Mouse (Mus musculus) kidney, postnatal 0 days (tissue): ENCODE measurements around the gene D430042O09Rik. TPM values are rescaled to one million over a fixed set of nuclear protein-coding genes. Genes with fewer than 3 reads are reported as not detected.

Source experiments
- ATAC-seq: fragments of 200-750 bp; cut with Nextera tagmentation; replicated peaks from 2 replicates; pipeline ENCODE4 v1.8.0; 2017; ENCODE audit warnings: low read depth, moderate number of reproducible peaks, moderate TSS enrichment, moderate library complexity; ENCODE audit not compliant: low FRiP score
- DNase-seq: peaks from one replicate; pipeline ENCODE4 v3.0.0-alpha.2; 2016; ENCODE audit warnings: low spot score
- H3K27ac ChIP-seq: fragments of 300-500 bp; sonication (generic); 2 replicates; pipeline ENCODE4 v1.5.1; 2014; ENCODE audit warnings: mild to moderate bottlenecking
- H3K27me3 ChIP-seq: fragments of 300-500 bp; sonication (generic); 2 replicates; pipeline ENCODE4 v1.6.1; 2014; ENCODE audit warnings: low read length, mixed read lengths; ENCODE audit not compliant: insufficient read depth
- H3K36me3 ChIP-seq: fragments of 300-500 bp; sonication (generic); 2 replicates; pipeline ENCODE4 v1.6.1; 2014; ENCODE audit warnings: low read length, mixed read lengths; ENCODE audit not compliant: insufficient read depth
- H3K4me1 ChIP-seq: fragments of 300-500 bp; sonication (generic); replicated peaks from 2 replicates; pipeline ENCODE4 v1.6.1; 2014; ENCODE audit warnings: antibody characterized with exemption, low read length, mixed read lengths; ENCODE audit not compliant: insufficient read depth
- H3K4me2 ChIP-seq: fragments of 300-500 bp; sonication (generic); 2 replicates; pipeline ENCODE4 v1.6.1; 2014; ENCODE audit warnings: mild to moderate bottlenecking, low read length, moderate library complexity, mixed read lengths
- H3K4me3 ChIP-seq: fragments of 300-500 bp; sonication (generic); replicated peaks from 2 replicates; pipeline ENCODE4 v1.5.1; 2014; ENCODE audit warnings: low read depth, low read length
- H3K9ac ChIP-seq: fragments of 300-500 bp; sonication (generic); 2 replicates; pipeline ENCODE4 v1.6.1; 2014; ENCODE audit warnings: low read depth, low read length
- H3K9me3 ChIP-seq: fragments of 300-500 bp; sonication (generic); replicated peaks from 2 replicates; pipeline ENCODE4 v1.6.1; 2016; ENCODE audit warnings: low read length, inconsistent platforms, mixed read lengths
- CTCF ChIP-seq: IDR thresholded peaks from 2 replicates; pipeline ENCODE4 v1.5.1; 2016; ENCODE audit warnings: antibody characterized with exemption, low read depth, mild to moderate bottlenecking, moderate library complexity
- WGBS: fragments of 180-500 bp; shearing (Covaris S2); extraction: QIAGEN DNeasy Blood & Tissue Kit; methylation state at CpG from one replicate; pipeline ENCODE4 v1.1.7; 2014; 5-methylcytosine and 5-hydroxymethylcytosine counted together
- polyA plus RNA-seq: library from polyadenylated mRNA; unstranded; fragments of >200 nt; fragmentation: Nextera tagmentation; extraction: Ambion mirVana; gene quantifications from 2 replicates; pipeline ENCODE4 v1.2.1, GENCODE M21; 2015

D430042O09Rik gene
- polyA plus RNA-seq, 1 experiment from 2014 or later, result 4.8 TPM

DNA sequence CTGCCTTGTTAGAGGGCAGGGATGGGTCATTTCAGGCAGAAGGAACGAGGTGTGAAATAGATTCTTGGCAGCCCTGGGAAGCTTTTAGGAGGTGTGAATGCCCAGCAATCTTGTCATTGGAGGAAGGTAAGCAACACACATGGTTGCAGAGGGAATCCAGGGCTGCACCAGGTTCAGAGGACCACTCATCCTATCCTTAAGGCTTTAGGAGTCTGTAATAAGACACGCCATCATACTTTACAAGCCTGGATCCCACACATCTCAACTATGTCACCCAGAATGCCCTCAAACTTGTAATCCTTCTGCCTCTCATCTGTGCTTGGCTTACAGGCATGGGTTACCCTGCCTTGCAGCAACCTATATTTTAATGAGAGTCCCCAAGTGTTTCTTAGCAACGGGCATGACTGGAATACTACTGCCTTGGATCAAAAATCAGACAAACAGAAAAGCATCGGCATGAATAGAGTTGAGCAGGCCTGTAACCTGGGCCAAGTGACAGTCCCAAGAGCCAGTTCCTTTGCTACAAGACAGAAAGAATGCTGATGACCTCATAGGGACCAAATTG, 178.5 kb downstream of the D430042O09Rik start:
- no peaks in the 10 kb centered on the region for H3K4me1 ChIP-seq
- ATAC-seq (no peak), DNase-seq (no peak)
- H3K4me3 ChIP-seq, result no peak overlapping the region
- no peaks in the 10 kb centered on the region for H3K36me3 ChIP-seq
- H3K9ac ChIP-seq, result no peak overlapping the region
- H3K27me3 ChIP-seq, result no peaks in the 10 kb centered on the region
- H3K4me2 ChIP-seq, result no peak overlapping the region
- H3K9me3 ChIP-seq, result no peaks in the 10 kb centered on the region
- no peak for TF ChIP-seq CTCF
- no peak overlapping the region for H3K27ac ChIP-seq
- WGBS, result 56% methylated on average over 4 of the region's 4 CpGs

DNA sequence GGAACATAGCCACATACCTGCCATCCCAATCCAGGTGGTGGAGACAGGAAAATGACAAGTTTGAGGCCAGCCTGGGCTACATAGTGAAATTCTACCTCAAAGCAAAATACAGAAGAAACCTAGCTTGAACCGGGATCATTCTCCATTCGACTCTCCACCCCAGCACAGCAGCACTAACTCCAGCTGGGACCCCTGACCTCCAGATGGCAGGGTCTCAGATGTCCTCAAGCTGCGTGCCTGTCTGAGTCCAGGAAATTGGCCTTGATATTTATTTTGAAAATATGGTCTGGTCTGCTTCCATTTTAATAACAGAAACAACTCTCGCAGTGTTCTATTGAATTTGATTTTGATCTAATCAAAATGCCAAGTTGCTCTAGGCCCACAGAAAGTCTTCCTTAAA, 179.4 kb downstream of the D430042O09Rik start:
- H3K36me3 ChIP-seq, result no peaks in the 10 kb centered on the region
- no peak for TF ChIP-seq CTCF
- no peak overlapping the region for H3K27ac ChIP-seq
- H3K27me3 ChIP-seq, result no peaks in the 10 kb centered on the region
- no peak overlapping the region for H3K4me2 ChIP-seq
- no peak overlapping the region for H3K4me3 ChIP-seq
- ATAC-seq (no peak), DNase-seq (no peak)
- H3K4me1 ChIP-seq, result no peaks in the 10 kb centered on the region
- no peak overlapping the region for H3K9ac ChIP-seq
- no peaks in the 10 kb centered on the region for H3K9me3 ChIP-seq
- WGBS, result 33% methylated on average over 4 of the region's 4 CpGs

DNA sequence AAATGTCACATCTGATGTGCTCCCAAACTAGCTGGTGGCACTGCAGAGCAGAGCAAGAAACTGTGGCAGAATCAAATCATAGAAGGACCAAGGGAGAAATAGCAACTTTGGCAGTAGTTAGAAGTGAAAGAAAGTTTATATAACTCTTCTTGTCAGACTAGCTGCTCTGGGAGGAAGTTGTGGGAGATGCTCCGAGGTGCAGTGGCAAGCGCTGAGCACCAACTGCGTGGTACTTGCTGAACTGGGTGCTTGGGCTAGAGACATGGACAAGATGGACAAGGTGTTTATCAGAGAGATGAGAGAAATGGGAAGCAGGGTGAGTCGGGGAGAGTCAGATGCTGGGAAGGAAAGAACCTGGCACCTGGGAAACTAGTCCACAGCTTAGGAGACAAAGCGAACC, 180.1 kb downstream of the D430042O09Rik start:
- Histone ChIP-seq H3K4me1 (no peaks in the 10 kb centered on the region), H3K36me3 (no peaks in the 10 kb centered on the region), H3K4me2 (no peak overlapping the region), H3K9me3 (no peaks in the 10 kb centered on the region), H3K9ac (no peak overlapping the region), H3K27me3 (no peaks in the 10 kb centered on the region), H3K27ac (no peak overlapping the region), H3K4me3 (no peak overlapping the region)
- no peak for ATAC-seq
- DNase-seq, result no peak
- 72% methylated on average over 5 of the region's 5 CpGs for WGBS
- no peak for TF ChIP-seq CTCF

- no peak for DNase-seq
- no peak overlapping the region for H3K9ac ChIP-seq
- 34% methylated on average over 12 of the region's 12 CpGs for WGBS
- H3K27me3 ChIP-seq, result no peaks in the 10 kb centered on the region
- no peaks in the 10 kb centered on the region for H3K9me3 ChIP-seq
- H3K36me3 ChIP-seq, result no peaks in the 10 kb centered on the region
- no peak for TF ChIP-seq CTCF
- no peaks in the 10 kb centered on the region for H3K4me1 ChIP-seq
- H3K4me2 ChIP-seq, result no peak overlapping the region
- no peak overlapping the region for H3K27ac ChIP-seq
- H3K4me3 ChIP-seq, result no peak overlapping the region
- ATAC-seq, result no peak
Measured at GRCm38 (mm10) chr7:125888373-125888772, 180.7 kb downstream of the D430042O09Rik start.

GRCm38 (mm10) chr7:125893621-125894020, 185.9 kb downstream of the D430042O09Rik start:
- Histone ChIP-seq H3K9me3 (no peaks in the 10 kb centered on the region), H3K27ac (no peak overlapping the region), H3K9ac (no peak overlapping the region), H3K36me3 (no peaks in the 10 kb centered on the region), H3K27me3 (no peaks in the 10 kb centered on the region), H3K4me1 (no peaks in the 10 kb centered on the region), H3K4me2 (no peak overlapping the region), H3K4me3 (no peak overlapping the region)
- no peak for ATAC-seq
- TF ChIP-seq CTCF, result no peak
- no peak for DNase-seq
- 89% methylated on average over 5 of the region's 5 CpGs for WGBS

GRCm38 (mm10) chr7:125897059-125897458, 189.4 kb downstream of the D430042O09Rik start:
- H3K4me2 ChIP-seq, result no peak overlapping the region
- ATAC-seq (no peak), DNase-seq (no peak)
- no peak overlapping the region for H3K27ac ChIP-seq
- H3K9me3 ChIP-seq, result no peaks in the 10 kb centered on the region
- TF ChIP-seq CTCF, result no peak
- H3K27me3 ChIP-seq, result no peaks in the 10 kb centered on the region
- H3K36me3 ChIP-seq, result no peaks in the 10 kb centered on the region
- H3K9ac ChIP-seq, result no peak overlapping the region
- no peaks in the 10 kb centered on the region for H3K4me1 ChIP-seq
- 87% methylated on average over 4 of the region's 4 CpGs for WGBS
- H3K4me3 ChIP-seq, result no peak overlapping the region

DNA sequence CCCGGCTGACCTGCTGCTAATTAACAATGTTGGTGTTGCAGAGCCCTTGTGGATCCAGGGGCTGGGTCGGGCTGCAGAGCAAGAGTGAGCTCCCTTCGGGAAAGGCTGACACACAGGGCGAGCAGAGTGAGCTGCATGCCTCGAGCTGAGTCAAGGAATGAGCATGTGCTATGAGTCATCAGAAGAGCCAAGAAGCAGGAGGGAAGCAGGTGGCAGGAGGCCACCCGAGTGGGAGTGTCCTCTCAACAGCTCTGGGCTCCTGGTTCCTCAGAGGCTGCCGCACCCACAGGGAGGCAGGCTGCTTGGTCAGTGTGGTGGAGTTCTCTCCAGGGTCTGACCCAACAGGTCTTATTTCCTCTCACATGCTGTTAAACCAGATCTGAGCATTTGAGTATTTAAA, 191.3 kb downstream of the D430042O09Rik start:
- peak; percentile 87; the same call in 1 of the 2 replicates for ATAC-seq

More for the DNA sequence above, 191.3 kb downstream of the D430042O09Rik start:
- H3K4me3 ChIP-seq, result no peak overlapping the region
- H3K4me1 ChIP-seq, result no peaks in the 10 kb centered on the region
- H3K27ac ChIP-seq, result no peak overlapping the region
- no peak for TF ChIP-seq CTCF
- no peak overlapping the region for H3K9ac ChIP-seq
- no peak overlapping the region for H3K4me2 ChIP-seq
- WGBS, result 17% methylated on average over 7 of the region's 7 CpGs
- peak; percentile 53 for DNase-seq
- H3K27me3 ChIP-seq, result no peaks in the 10 kb centered on the region
- no peaks in the 10 kb centered on the region for H3K36me3 ChIP-seq
- no peaks in the 10 kb centered on the region for H3K9me3 ChIP-seq
